Mouse (Mus musculus): Measurements from ENCODE around the gene Igfbp7. TPM values are rescaled to one million over a fixed set of nuclear protein-coding genes. Genes with fewer than 3 reads are reported as not detected.

Gene Igfbp7
- 4.4 and 5.1 TPM in 2 replicates for polyA plus RNA-seq (2016; fragmentation: Nextera tagmentation; extraction: Ambion mirVana)

GRCm38 (mm10) chr5:77407341-77408298, at the start of gene Igfbp7:
Igfbp7 (minus strand) TSS chr5:77408041.
- peak; percentile 69 for DNase-seq (ENCODE audit: extremely low spot score, low spot score)
- Histone ChIP-seq H3K27ac (peak within 1 kb of the TSS; percentile 69), H3K36me3 (replicated peaks) (no peaks in the 10 kb centered on the region), H3K27me3 (ENCODE audit: poor library complexity, severe bottlenecking) (peaks cover 47% of the 10 kb centered on the region), H3K4me1 (peaks cover 10% of the 10 kb centered on the region), H3K9me3 (peaks cover 5% of the 10 kb centered on the region; the same call in 1 of the 2 replicates), H3K4me3 (peak within 1 kb of the TSS; percentile 68)
- 4% methylated on average over 99 of the region's 101 CpGs for WGBS

- H3K27ac ChIP-seq: no peak overlapping the region
- no peaks in the 10 kb centered on the region for H3K9me3 ChIP-seq
- no peaks in the 10 kb centered on the region for H3K36me3 ChIP-seq (replicated peaks)
- no peak for DNase-seq (ENCODE audit: extremely low spot score, low spot score)
- H3K4me1 ChIP-seq: no peaks in the 10 kb centered on the region
- WGBS: 85% methylated on average over 6 of the region's 6 CpGs
- no peaks in the 10 kb centered on the region for H3K27me3 ChIP-seq (ENCODE audit: poor library complexity, severe bottlenecking)
- H3K4me3 ChIP-seq: no peak overlapping the region
Measured at GRCm38 (mm10) chr5:77452103-77452502, 44.3 kb upstream of the Igfbp7 start.

- Histone ChIP-seq H3K9me3 (no peaks in the 10 kb centered on the region), H3K36me3 (replicated peaks) (no peaks in the 10 kb centered on the region), H3K4me3 (no peak overlapping the region), H3K27ac (no peak overlapping the region), H3K4me1 (no peaks in the 10 kb centered on the region), H3K27me3 (ENCODE audit: poor library complexity, severe bottlenecking) (no peaks in the 10 kb centered on the region)
- DNase-seq (ENCODE audit: extremely low spot score, low spot score): no peak
- WGBS: 94% methylated on average over 7 of the region's 7 CpGs
Measured at GRCm38 (mm10) chr5:77449531-77449930, 41.7 kb upstream of the Igfbp7 start.

GRCm38 (mm10) chr5:77445431-77445830, 37.6 kb upstream of the Igfbp7 start:
- Histone ChIP-seq H3K36me3 (replicated peaks) (no peaks in the 10 kb centered on the region), H3K4me1 (peaks cover 15% of the 10 kb centered on the region), H3K9me3 (no peaks in the 10 kb centered on the region), H3K27me3 (ENCODE audit: poor library complexity, severe bottlenecking) (no peaks in the 10 kb centered on the region), H3K4me3 (no peak overlapping the region), H3K27ac (no peak overlapping the region)
- WGBS: 90% methylated on average over 4 of the region's 4 CpGs
- DNase-seq (ENCODE audit: extremely low spot score, low spot score): no peak

GRCm38 (mm10) chr5:77443889-77444573, 36.2 kb upstream of the Igfbp7 start:
- Histone ChIP-seq H3K27ac (no peak overlapping the region), H3K27me3 (ENCODE audit: poor library complexity, severe bottlenecking) (no peaks in the 10 kb centered on the region), H3K36me3 (replicated peaks) (no peaks in the 10 kb centered on the region), H3K4me1 (peaks cover 15% of the 10 kb centered on the region), H3K4me3 (no peak overlapping the region), H3K9me3 (no peaks in the 10 kb centered on the region)
- no peak for DNase-seq (ENCODE audit: extremely low spot score, low spot score)
- 80% methylated on average over 8 of the region's 8 CpGs for WGBS

- H3K27ac ChIP-seq: no peak overlapping the region
- peaks cover 15% of the 10 kb centered on the region for H3K4me1 ChIP-seq
- H3K4me3 ChIP-seq: no peak overlapping the region
- H3K27me3 ChIP-seq (ENCODE audit: poor library complexity, severe bottlenecking): no peaks in the 10 kb centered on the region
- H3K36me3 ChIP-seq (replicated peaks): no peaks in the 10 kb centered on the region
- WGBS: 77% methylated on average over 15 of the region's 15 CpGs
- no peak for DNase-seq (ENCODE audit: extremely low spot score, low spot score)
- no peaks in the 10 kb centered on the region for H3K9me3 ChIP-seq
Measured at GRCm38 (mm10) chr5:77442856-77443623, 35.2 kb upstream of the Igfbp7 start.

GRCm38 (mm10) chr5:77436308-77436707, 28.5 kb upstream of the Igfbp7 start:
- H3K9me3 ChIP-seq: no peaks in the 10 kb centered on the region
- no peak for DNase-seq (ENCODE audit: extremely low spot score, low spot score)
- no peak overlapping the region for H3K27ac ChIP-seq
- H3K4me3 ChIP-seq: no peak overlapping the region
- H3K36me3 ChIP-seq (replicated peaks): no peaks in the 10 kb centered on the region
- 83% methylated on average over 4 of the region's 4 CpGs for WGBS
- no peaks in the 10 kb centered on the region for H3K27me3 ChIP-seq (ENCODE audit: poor library complexity, severe bottlenecking)
- no peaks in the 10 kb centered on the region for H3K4me1 ChIP-seq

- H3K4me1 ChIP-seq: no peaks in the 10 kb centered on the region
- H3K27ac ChIP-seq: no peak overlapping the region
- H3K36me3 ChIP-seq (replicated peaks): no peaks in the 10 kb centered on the region
- no peak for DNase-seq (ENCODE audit: extremely low spot score, low spot score)
- H3K27me3 ChIP-seq (ENCODE audit: poor library complexity, severe bottlenecking): no peaks in the 10 kb centered on the region
- 87% methylated on average over 11 of the region's 11 CpGs for WGBS
- H3K4me3 ChIP-seq: no peak overlapping the region
- no peaks in the 10 kb centered on the region for H3K9me3 ChIP-seq
Measured at GRCm38 (mm10) chr5:77434060-77434459, 26.2 kb upstream of the Igfbp7 start.

GRCm38 (mm10) chr5:77433561-77433960, 25.7 kb upstream of the Igfbp7 start:
- Histone ChIP-seq H3K4me1 (no peaks in the 10 kb centered on the region), H3K9me3 (no peaks in the 10 kb centered on the region), H3K27me3 (ENCODE audit: poor library complexity, severe bottlenecking) (no peaks in the 10 kb centered on the region), H3K27ac (no peak overlapping the region), H3K4me3 (no peak overlapping the region), H3K36me3 (replicated peaks) (no peaks in the 10 kb centered on the region)
- no peak for DNase-seq (ENCODE audit: extremely low spot score, low spot score)
- 85% methylated on average over 9 of the region's 9 CpGs for WGBS

- Histone ChIP-seq H3K27ac (no peak overlapping the region), H3K4me3 (no peak overlapping the region), H3K9me3 (no peaks in the 10 kb centered on the region), H3K27me3 (ENCODE audit: poor library complexity, severe bottlenecking) (no peaks in the 10 kb centered on the region), H3K36me3 (replicated peaks) (no peaks in the 10 kb centered on the region), H3K4me1 (no peaks in the 10 kb centered on the region)
- DNase-seq (ENCODE audit: extremely low spot score, low spot score): no peak
- 72% methylated on average over 3 of the region's 3 CpGs for WGBS
Measured at GRCm38 (mm10) chr5:77433119-77433518, 25.3 kb upstream of the Igfbp7 start.

GRCm38 (mm10) chr5:77432446-77432845, 24.6 kb upstream of the Igfbp7 start:
- 84% methylated on average over 2 of the region's 2 CpGs for WGBS
- Histone ChIP-seq H3K27ac (no peak overlapping the region), H3K27me3 (ENCODE audit: poor library complexity, severe bottlenecking) (no peaks in the 10 kb centered on the region), H3K9me3 (no peaks in the 10 kb centered on the region), H3K36me3 (replicated peaks) (no peaks in the 10 kb centered on the region), H3K4me1 (no peaks in the 10 kb centered on the region), H3K4me3 (no peak overlapping the region)
- DNase-seq (ENCODE audit: extremely low spot score, low spot score): no peak

- Histone ChIP-seq H3K4me3 (no peak overlapping the region), H3K27me3 (ENCODE audit: poor library complexity, severe bottlenecking) (no peaks in the 10 kb centered on the region), H3K4me1 (no peaks in the 10 kb centered on the region), H3K36me3 (replicated peaks) (no peaks in the 10 kb centered on the region), H3K27ac (no peak overlapping the region), H3K9me3 (no peaks in the 10 kb centered on the region)
- no peak for DNase-seq (ENCODE audit: extremely low spot score, low spot score)
- WGBS: 87% methylated on average over 9 of the region's 9 CpGs
Measured at GRCm38 (mm10) chr5:77431068-77431467, 23.2 kb upstream of the Igfbp7 start.

All from forebrain, embryonic 10.5 days (tissue).